Mouse (Mus musculus) testis, postnatal 14 days (tissue): ENCODE measurements around the gene Sh3d21.

Experiments
- DNase-seq: peaks from one replicate; pipeline ENCODE4 v3.0.0; 2021; ENCODE audit warnings: low spot score

The Sh3d21 gene

DNA sequence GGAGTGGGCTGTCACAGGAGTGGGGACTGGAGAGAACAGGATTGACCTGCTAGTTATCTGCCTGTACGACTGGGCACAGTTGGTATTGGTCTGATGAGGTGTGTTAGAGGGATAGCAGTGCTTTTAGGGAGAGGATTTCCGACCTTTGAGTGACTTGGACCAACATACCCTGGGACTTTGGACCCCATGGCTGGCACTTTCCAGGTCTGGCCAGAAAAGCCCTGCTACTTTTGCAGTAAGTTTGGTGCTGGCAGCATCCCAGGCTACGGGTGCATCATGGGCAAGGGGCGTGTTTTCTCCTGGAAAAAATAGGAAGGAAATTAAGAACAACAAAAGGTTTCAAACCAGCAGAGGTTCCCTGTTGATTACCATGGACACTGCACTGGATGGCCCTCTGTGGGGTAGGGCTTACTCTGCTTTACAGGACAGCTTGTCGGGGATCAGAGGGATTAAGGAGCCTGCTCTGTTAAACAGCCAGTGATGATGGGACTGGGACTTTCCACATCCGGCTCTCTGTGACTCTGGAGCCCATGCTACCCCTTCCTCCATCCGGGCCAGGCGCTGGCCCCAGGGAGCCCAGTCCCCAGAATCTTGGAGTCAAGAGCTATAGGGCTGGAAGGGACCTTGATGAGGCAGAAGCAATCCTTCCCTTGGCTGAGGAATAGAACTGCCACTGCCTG, 55.1 kb downstream of the Sh3d21 start:
- DNase-seq = no peak

DNA sequence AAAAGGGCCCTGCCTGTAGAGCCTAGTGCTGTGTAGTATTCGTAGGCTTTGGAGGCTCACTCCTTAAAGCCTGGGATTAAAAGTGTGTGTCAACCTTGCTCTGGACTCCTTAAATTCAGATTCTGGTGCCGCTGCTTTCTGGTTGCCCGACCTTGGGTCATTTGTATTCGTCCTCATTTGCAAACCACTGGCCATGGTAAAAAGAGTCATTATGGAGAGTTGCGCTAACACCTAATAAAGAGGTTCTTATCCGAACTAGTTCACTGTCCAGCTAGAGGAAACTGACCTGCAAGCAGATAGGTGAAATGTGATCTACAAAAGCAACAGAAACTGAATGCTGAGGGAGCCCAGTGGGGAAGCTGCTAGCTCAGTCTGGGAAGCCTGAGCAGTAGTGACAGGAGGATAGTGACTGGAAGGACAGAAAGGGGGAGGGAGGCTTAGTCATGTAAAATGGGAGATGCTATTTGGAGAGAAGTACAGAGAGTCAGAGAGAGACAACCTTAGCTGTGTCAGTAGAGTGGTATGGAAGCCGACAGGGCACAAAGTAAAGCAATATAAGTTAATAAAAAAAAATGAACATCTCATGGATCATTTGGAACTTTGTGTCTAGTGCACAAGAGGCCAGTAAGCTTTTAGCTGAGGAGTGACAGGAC, 58.0 kb downstream of the Sh3d21 start:
- no peak for DNase-seq

DNA sequence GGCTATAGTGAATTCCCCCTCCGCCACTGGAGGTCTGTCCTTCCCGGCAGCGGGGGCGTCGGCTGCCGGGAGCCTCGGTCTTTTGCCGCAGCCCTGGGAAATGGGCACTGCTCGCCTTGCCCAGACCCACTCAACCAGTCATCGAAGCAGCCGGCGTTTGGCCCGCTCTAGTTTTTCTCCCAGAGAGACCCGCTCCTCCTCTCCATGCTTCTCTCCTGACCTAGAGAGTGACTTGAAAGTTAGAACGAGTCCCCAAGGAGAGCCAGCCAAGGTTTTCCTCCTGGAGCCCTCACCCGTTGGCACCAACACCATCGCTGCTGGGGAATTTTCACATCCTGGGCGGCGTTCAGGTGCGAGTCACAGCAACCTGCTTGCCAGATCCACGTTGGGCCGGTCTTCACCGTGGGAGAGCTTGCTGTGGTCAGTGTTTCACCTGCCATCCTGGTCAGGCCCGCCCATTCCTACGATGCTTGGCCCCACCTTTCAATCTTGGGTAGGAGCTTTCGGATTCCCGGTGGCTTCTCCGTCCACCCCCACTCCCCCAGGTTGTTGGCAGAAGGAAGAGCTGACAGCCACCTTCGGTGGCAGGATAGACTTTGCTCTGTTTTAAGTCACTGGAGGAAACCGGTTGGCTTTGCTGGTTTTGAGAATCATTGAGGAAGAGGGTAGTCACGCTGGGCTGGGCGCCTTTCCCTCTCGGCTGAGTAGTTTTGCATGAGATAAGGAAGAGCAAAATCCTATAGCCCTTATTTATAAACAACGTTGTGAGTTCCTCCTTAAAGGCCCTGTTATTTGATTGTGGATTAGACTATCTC, 58.8 kb downstream of the Sh3d21 start:
- DNase-seq = peak; percentile 46

DNA sequence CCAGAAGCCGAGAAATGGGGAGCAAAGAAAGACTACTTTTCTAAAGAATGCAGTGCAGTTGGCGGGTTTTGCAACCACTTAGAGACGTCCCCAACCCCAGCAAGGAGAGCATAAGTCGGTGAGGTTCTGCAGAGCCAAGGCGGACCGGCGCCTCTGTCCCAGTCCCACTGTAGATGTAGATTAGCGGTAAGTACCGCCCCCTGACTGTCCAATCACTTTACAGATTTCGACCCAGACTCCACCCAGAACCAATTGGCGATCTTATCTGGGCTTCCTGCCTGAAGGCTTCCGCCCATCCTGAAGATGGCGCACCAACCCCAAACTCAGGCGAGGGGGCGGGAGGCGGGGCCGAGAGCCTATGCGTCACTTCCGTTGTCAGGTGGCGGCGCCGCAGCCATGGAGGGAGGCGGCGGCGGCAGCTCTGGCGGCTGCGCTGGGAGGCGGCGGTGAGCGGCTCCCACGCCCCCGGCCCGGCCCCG, 59.7 kb downstream of the Sh3d21 start, which contains the start of gene Stk40:
Gene Stk40 (plus strand): TSS at position 368 of the 479 bp plus-strand sequence.
- DNase-seq = peak; percentile 96

DNA sequence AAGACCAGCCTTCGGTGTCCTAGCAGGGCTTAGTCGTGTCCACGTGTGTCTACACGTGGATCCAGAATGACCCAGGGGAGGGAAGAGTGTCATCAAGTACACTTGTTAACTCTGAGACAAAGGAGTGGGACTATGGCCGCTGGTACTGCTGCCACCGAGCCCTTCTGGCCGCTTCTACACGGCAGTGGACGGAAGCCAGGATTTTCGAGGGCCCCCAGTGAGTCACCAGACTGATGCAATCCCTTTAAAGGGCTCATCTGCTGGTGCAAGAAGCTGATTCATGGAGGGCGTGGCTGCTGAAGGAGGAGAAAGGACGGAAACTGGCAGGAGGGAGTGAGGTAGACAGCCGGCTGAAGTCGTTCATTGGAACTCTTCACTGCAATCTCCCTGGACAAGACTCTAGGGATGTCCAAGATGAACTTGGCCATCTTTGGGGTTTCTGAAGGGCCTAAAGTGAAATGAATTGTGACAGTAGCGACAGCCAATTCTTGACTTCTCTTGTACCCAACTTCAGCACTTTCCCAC, 60.2 kb downstream of the Sh3d21 start:
- DNase-seq = peak; percentile 79

DNA sequence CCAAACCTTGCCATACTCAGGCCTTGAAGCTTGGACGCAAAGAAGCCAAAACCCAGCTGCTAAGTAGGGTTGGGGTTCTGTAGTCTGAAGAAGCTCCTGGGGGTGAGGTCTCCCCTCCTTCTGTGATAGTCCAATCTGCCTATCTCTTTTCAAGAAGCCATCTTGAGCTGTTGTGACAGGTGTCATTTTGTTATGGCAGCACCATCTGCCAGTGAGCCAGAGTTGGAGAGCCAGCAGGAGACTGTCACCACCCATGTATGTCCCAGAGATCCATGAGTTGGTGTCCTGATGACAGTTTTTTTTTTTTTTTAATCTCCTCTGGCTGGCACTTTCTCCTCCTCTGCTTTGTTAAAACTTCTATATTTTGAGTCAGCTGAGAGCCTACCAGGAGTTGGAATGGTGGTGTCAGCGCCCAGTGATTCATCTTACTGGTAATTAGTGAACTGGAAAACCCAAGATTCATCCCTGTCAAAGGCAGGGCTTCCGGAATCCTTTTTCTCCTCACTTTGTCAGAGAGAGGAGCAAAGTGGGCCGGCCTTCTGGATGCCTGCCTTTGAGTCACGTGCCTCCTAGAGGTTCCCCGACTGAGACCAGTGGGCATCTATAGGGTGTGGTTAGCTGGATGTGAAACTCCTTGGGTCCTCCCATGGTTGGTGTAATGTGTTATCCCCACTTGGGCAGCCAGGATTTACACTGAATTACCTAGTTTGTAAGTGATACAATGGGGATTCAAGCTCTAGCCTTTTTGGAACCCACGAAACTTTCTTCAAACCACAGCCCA, 61.0 kb downstream of the Sh3d21 start:
- DNase-seq = no peak

DNA sequence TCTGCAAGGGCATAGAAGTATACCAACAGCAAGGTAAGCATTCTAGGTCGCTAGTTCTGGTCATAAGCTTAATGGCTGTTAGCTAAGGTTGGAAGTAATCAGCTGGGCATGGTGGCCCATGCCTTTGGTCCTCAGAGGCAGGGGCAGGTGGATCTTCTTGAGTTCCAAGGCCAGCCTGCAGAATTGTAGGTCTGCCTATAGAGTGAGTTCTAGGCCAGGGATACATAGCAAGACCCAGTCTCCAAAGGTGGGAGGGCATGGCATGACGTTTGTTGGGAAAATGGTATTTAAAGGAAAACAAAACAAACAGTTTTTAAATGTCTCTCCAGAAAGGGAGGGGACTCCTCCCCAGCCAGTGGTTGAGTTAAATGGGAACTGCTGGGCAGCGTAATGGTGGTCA, 62.5 kb downstream of the Sh3d21 start:
- no peak for DNase-seq
